Mouse (Mus musculus): ENCODE data around the gene Cdkn2aip.

GRCm38 (mm10) chr8:47746304-47746703, 32.6 kb upstream of the Cdkn2aip start:
- TF ChIP-seq CTCF (IDR thresholded peaks at IDR 0.05; ENCODE audit: low read depth) (no peak), EP300 (IDR thresholded peaks at IDR 0.05; ENCODE audit: low read depth) (no peak)
